Mouse (Mus musculus): ENCODE results near the gene Tnni1.

DNA sequence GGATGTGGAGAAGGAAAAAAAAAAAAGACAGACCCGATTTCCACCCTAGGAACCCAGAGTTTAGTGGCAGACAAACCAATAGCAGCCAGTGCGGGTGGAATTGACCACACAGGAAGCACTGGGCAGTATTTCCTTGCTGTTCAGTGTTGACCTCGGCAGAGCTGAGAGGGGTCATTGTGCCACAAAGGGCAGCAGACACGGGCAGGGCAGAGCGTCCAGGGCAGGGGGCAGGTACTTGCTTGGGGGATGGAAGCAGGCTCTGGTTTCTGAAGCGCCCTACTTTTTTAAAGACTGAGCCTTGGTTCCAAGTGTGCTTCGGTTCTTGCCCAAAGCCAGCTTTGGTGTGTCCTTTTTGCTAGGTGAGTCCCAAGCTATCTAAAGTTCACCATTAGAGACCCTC is 9.0 kb upstream of the Tnni1 start:
- TF ChIP-seq CTCF (IDR thresholded peaks at IDR 0.05; ENCODE audit: insufficient read depth, low read depth, low read length) (no peak), POLR2A (IDR thresholded peaks at IDR 0.05; ENCODE audit: insufficient read depth, low read depth, low read length) (no peak)

All from olfactory bulb, adult 2 months (tissue).